Mouse (Mus musculus) liver, adult 2 months (tissue): ENCODE results near the gene Mesp2. TPM values are rescaled to one million over a fixed set of nuclear protein-coding genes. Genes with fewer than 3 reads are reported as not detected.

Experiments
- DNase-seq: peaks from one replicate; pipeline ENCODE4 v3.0.0-alpha.2; 2011; ENCODE audit warnings: low read depth, low spot score; ENCODE audit errors: extremely low read depth
- H3K27ac ChIP-seq: fragments of 200-500 bp; replicated peaks from 2 replicates; pipeline ENCODE4 v1.5.1; 2012; ENCODE audit warnings: low read depth, mild to moderate bottlenecking, control low read depth, inconsistent platforms, low read length; ENCODE audit not compliant: insufficient read depth
- H3K27me3 ChIP-seq: fragments of 200-500 bp; 2 replicates; pipeline ENCODE4 v1.6.1; 2012; ENCODE audit warnings: mild to moderate bottlenecking, moderate library complexity, low read length, inconsistent platforms; ENCODE audit not compliant: control insufficient read depth, insufficient read depth
- H3K36me3 ChIP-seq: fragments of 200-500 bp; 2 replicates; pipeline ENCODE4 v1.6.1; 2012; ENCODE audit warnings: low read length, inconsistent platforms; ENCODE audit not compliant: control insufficient read depth, insufficient read depth
- H3K4me1 ChIP-seq: fragments of 200-500 bp; 2 replicates; pipeline ENCODE4 v1.6.1; 2011; ENCODE audit warnings: low read length; ENCODE audit not compliant: control insufficient read depth, insufficient read depth
- H3K4me3 ChIP-seq: fragments of 200-500 bp; 2 replicates; pipeline ENCODE4 v1.5.1; 2011; ENCODE audit warnings: low read depth, mild to moderate bottlenecking, control low read depth, low read length, moderate library complexity; ENCODE audit not compliant: insufficient read depth
- H3K79me2 ChIP-seq: fragments of 200-500 bp; 2 replicates; pipeline ENCODE4 v1.6.1; 2012; ENCODE audit warnings: inconsistent platforms, mild to moderate bottlenecking, low read length, moderate library complexity; ENCODE audit not compliant: control insufficient read depth, insufficient read depth
- H3K9ac ChIP-seq: fragments of 200-500 bp; 2 replicates; pipeline ENCODE4 v1.6.1; 2012; ENCODE audit warnings: low read depth, mild to moderate bottlenecking, control low read depth, inconsistent platforms, low read length
- CTCF ChIP-seq: fragments of 200-500 bp; IDR thresholded peaks from 2 replicates; pipeline ENCODE4 v1.5.1; 2011; ENCODE audit warnings: low read depth, low read length, control low read depth
- POLR2A ChIP-seq: fragments of 200-500 bp; IDR thresholded peaks from 2 replicates; pipeline ENCODE4 v1.6.1; 2011; ENCODE audit warnings: low read length, control low read depth; ENCODE audit not compliant: insufficient read depth; ENCODE audit errors: extremely low read depth
- WGBS: fragments of 180-500 bp; shearing (Covaris S2); methylation state at CpG from one replicate; pipeline ENCODE4 v1.1.7; 2018; 5-methylcytosine and 5-hydroxymethylcytosine counted together
- polyA plus RNA-seq: library from polyadenylated mRNA; depleted of rRNA; stranded (reverse); fragments of >200 nt; gene quantifications from 2 replicates; pipeline ENCODE4 v1.2.3, GENCODE M21; 2012
- total RNA-seq: library from RNA; depleted of rRNA; stranded (reverse); fragments of >200 nt; gene quantifications from 2 replicates; pipeline ENCODE4 v1.2.3, GENCODE M21; 2014

The Mesp2 gene
- total and polyA plus RNA-seq, 2 experiments = 0.09 to 0.23 TPM

- Histone ChIP-seq H3K9ac (no peak overlapping the region), H3K79me2 (no peaks in the 10 kb centered on the region), H3K36me3 (peaks cover 8% of the 10 kb centered on the region), H3K4me1 (no peaks in the 10 kb centered on the region), H3K4me3 (no peak overlapping the region), H3K27ac (no peak overlapping the region), H3K27me3 (no peaks in the 10 kb centered on the region)
- TF ChIP-seq CTCF (no peak), POLR2A (no peak)
- WGBS = 55% methylated on average over 4 of the region's 4 CpGs
- DNase-seq = no peak
Observed at GRCm38 (mm10) chr7:79819515-79819914, 9.0 kb downstream of the Mesp2 start.

GRCm38 (mm10) chr7:79819996-79820395 is 9.5 kb downstream of the Mesp2 start:
- Histone ChIP-seq H3K27ac (no peak overlapping the region), H3K4me1 (no peaks in the 10 kb centered on the region), H3K9ac (no peak overlapping the region), H3K36me3 (peaks cover 11% of the 10 kb centered on the region), H3K79me2 (no peaks in the 10 kb centered on the region), H3K27me3 (no peaks in the 10 kb centered on the region), H3K4me3 (no peak overlapping the region)
- TF ChIP-seq CTCF = no peak
- no peak for TF ChIP-seq POLR2A
- DNase-seq = no peak
- WGBS = 86% methylated on average over 11 of the region's 11 CpGs

GRCm38 (mm10) chr7:79822092-79822695 is 11.7 kb downstream of the Mesp2 start:
- H3K9ac ChIP-seq = no peak overlapping the region
- WGBS = 60% methylated on average over 12 of the region's 12 CpGs
- H3K4me3 ChIP-seq = no peak overlapping the region
- no peaks in the 10 kb centered on the region for H3K79me2 ChIP-seq
- DNase-seq = no peak
- no peak overlapping the region for H3K27ac ChIP-seq
- TF ChIP-seq POLR2A (no peak), CTCF (no peak)
- no peaks in the 10 kb centered on the region for H3K27me3 ChIP-seq
- peaks cover 29% of the 10 kb centered on the region for H3K36me3 ChIP-seq
- H3K4me1 ChIP-seq = no peaks in the 10 kb centered on the region

- Histone ChIP-seq H3K4me1 (peaks cover 13% of the 10 kb centered on the region), H3K27ac (0 out of 2 replicates have a peak overlapping the region, but pooled peaks have one; percentile 3), H3K9ac (no peak overlapping the region), H3K27me3 (no peaks in the 10 kb centered on the region), H3K79me2 (no peaks in the 10 kb centered on the region), H3K4me3 (no peak overlapping the region), H3K36me3 (peaks cover 25% of the 10 kb centered on the region)
- TF ChIP-seq POLR2A (no peak), CTCF (no peak)
- 45% methylated on average over 3 of the region's 3 CpGs for WGBS
- peak; percentile 85 for DNase-seq
Observed at GRCm38 (mm10) chr7:79828341-79828740, 17.8 kb downstream of the Mesp2 start.

- Histone ChIP-seq H3K36me3 (peaks cover 21% of the 10 kb centered on the region), H3K4me1 (peaks cover 13% of the 10 kb centered on the region), H3K9ac (peak overlapping the region; percentile 7; the same call in 1 of the 2 replicates), H3K27ac (peak overlapping the region; percentile 84), H3K27me3 (no peaks in the 10 kb centered on the region), H3K79me2 (no peaks in the 10 kb centered on the region), H3K4me3 (no peak overlapping the region)
- peak; percentile 80 for DNase-seq
- TF ChIP-seq CTCF (no peak), POLR2A (no peak)
- 23% methylated on average over 6 of the region's 6 CpGs for WGBS
Observed at GRCm38 (mm10) chr7:79831145-79831544, 20.6 kb downstream of the Mesp2 start.

- Histone ChIP-seq H3K36me3 (peaks cover 17% of the 10 kb centered on the region), H3K27ac (peak overlapping the region; percentile 84), H3K27me3 (no peaks in the 10 kb centered on the region), H3K79me2 (no peaks in the 10 kb centered on the region), H3K4me3 (no peak overlapping the region), H3K4me1 (peaks cover 13% of the 10 kb centered on the region), H3K9ac (peak overlapping the region; percentile 7; the same call in 1 of the 2 replicates)
- no peak for TF ChIP-seq CTCF
- no peak for TF ChIP-seq POLR2A
- WGBS = 13% methylated on average over 6 of the region's 6 CpGs
- no peak for DNase-seq
Observed at GRCm38 (mm10) chr7:79831585-79831984, 21.1 kb downstream of the Mesp2 start.
